Mouse (Mus musculus) stomach, embryonic 14.5 days (tissue): ENCODE measurements at regions not wholly inside any gene's neighbourhood (a gene's known extent, or its start where the extent isn't known, plus 50 kb on each side); places are given as distances from the start of the nearest gene placed in this dataset.

Experiments
- ATAC-seq: fragments of 200-750 bp; cut with Nextera tagmentation; 2 replicates; pipeline ENCODE4 v1.8.0; 2017; ENCODE audit warnings: low read depth, moderate TSS enrichment; ENCODE audit not compliant: insufficient number of reproducible peaks, insufficient read depth, low FRiP score
- H3K27ac ChIP-seq: fragments of 300-500 bp; sonication (generic); 2 replicates; pipeline ENCODE4 v1.5.1; 2014; ENCODE audit warnings: mild to moderate bottlenecking, low read length, moderate library complexity, mixed read lengths
- H3K27me3 ChIP-seq: fragments of 300-500 bp; sonication (generic); 2 replicates; pipeline ENCODE4 v1.6.1; 2014; ENCODE audit warnings: low read length, control low read depth, mixed read lengths; ENCODE audit not compliant: control insufficient read depth, insufficient read depth
- H3K36me3 ChIP-seq: fragments of 300-500 bp; sonication (generic); 2 replicates; pipeline ENCODE4 v1.6.1; 2014; ENCODE audit warnings: mild to moderate bottlenecking, control low read depth, low read length, moderate library complexity, mixed read lengths; ENCODE audit not compliant: control insufficient read depth, insufficient read depth
- H3K4me1 ChIP-seq: fragments of 300-500 bp; sonication (generic); 2 replicates; pipeline ENCODE4 v1.6.1; 2014; ENCODE audit warnings: low read length, control low read depth, mixed read lengths; ENCODE audit not compliant: control insufficient read depth, insufficient read depth
- H3K4me2 ChIP-seq: fragments of 300-500 bp; sonication (generic); replicated peaks from 2 replicates; pipeline ENCODE4 v1.6.1; 2014; ENCODE audit warnings: low read depth, low read length, control low read depth
- H3K4me3 ChIP-seq: fragments of 300-500 bp; sonication (generic); 2 replicates; pipeline ENCODE4 v1.5.1; 2014; ENCODE audit warnings: low read depth, low read length, control low read depth
- H3K9ac ChIP-seq: fragments of 300-500 bp; sonication (generic); replicated peaks from 2 replicates; pipeline ENCODE4 v1.6.1; 2014; ENCODE audit warnings: low read depth, mild to moderate bottlenecking, control low read depth, low read length, moderate library complexity, mixed read lengths
- H3K9me3 ChIP-seq: fragments of 300-500 bp; sonication (generic); 2 replicates; pipeline ENCODE4 v1.6.1; 2016; ENCODE audit warnings: low read depth, low read length, control low read depth; ENCODE audit not compliant: control insufficient read depth
- WGBS: fragments of 180-500 bp; shearing (Covaris S2); extraction: QIAGEN DNeasy Blood & Tissue Kit; methylation state at CpG from one replicate; pipeline ENCODE4 v1.1.7; 2014; 5-methylcytosine and 5-hydroxymethylcytosine counted together

DNA sequence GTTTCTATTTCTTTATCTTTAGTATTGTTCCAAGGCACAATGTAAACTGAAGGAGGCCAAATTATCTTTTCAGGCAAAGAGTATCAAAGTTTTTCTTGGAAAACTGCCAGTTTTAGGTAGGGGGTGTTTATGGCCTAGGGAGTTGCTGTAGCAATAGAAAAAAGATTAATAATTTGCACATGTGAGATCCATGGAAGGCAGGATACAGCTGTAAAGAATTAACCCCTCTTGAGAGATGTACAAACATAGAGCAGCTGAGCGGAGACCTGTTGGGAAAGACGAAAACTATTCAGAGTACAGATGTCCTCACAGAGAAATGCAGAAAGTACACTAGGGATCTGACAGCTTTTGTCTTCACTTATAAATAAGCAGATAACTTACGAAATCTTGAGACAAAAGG lies 176.8 kb downstream of the Fign start:
- Histone ChIP-seq H3K9me3 (no peaks in the 10 kb centered on the region), H3K27ac (no peak overlapping the region), H3K4me3 (no peak overlapping the region), H3K36me3 (no peaks in the 10 kb centered on the region), H3K4me1 (no peaks in the 10 kb centered on the region), H3K9ac (no peak overlapping the region), H3K4me2 (no peak overlapping the region), H3K27me3 (no peaks in the 10 kb centered on the region)
- ATAC-seq = peak; percentile 53; the same call in 1 of the 2 replicates
- 26% methylated on average over 3 of the region's 3 CpGs for WGBS

DNA sequence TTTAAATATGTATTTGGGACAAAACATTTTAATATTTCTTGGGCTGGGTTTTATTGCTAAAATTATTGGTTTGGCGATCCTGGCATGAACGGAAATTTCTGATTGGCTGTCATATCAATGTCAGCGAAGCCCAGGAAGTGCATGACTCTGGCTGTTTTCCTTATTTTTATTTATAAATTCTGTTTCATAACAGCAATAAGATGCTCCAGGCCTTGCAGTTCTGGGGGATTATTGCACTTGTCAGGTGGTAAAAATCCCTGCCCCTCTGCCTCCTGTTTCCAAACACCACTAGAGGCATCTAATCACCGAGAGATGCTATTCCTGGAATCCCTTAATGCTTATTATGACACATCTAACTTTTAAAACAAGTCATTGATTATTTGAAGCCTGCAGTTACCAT lies 177.8 kb downstream of the Fign start:
- no peak overlapping the region for H3K9ac ChIP-seq
- 89% methylated on average over 4 of the region's 4 CpGs for WGBS
- ATAC-seq = no peak
- no peaks in the 10 kb centered on the region for H3K36me3 ChIP-seq
- H3K4me2 ChIP-seq = no peak overlapping the region
- no peak overlapping the region for H3K27ac ChIP-seq
- H3K27me3 ChIP-seq = no peaks in the 10 kb centered on the region
- no peak overlapping the region for H3K4me3 ChIP-seq
- no peaks in the 10 kb centered on the region for H3K4me1 ChIP-seq
- H3K9me3 ChIP-seq = no peaks in the 10 kb centered on the region

DNA sequence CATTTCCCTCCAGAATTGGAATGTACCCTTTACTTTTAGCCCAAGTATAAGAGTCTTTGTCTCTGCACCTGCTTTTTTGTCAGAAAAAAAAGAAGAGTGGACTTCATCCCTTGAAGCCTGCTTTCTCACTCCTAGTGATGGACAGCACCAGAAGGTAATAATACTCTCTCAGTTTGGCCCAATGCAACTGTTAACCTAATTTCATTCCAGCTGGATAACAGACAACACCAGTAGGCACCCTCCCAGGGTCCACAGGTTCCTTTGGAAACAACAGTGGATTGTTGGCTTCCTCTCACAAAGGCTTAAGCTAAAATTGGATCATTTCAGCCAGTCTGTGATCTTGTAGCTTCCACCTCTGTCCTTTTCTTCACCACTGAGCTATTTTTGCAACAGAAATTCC lies 197.2 kb downstream of the Fign start:
- Histone ChIP-seq H3K9me3 (no peaks in the 10 kb centered on the region), H3K4me1 (no peaks in the 10 kb centered on the region), H3K36me3 (no peaks in the 10 kb centered on the region), H3K27me3 (no peaks in the 10 kb centered on the region), H3K27ac (no peak overlapping the region), H3K4me3 (no peak overlapping the region), H3K9ac (no peak overlapping the region), H3K4me2 (no peak overlapping the region)
- no peak for ATAC-seq

DNA sequence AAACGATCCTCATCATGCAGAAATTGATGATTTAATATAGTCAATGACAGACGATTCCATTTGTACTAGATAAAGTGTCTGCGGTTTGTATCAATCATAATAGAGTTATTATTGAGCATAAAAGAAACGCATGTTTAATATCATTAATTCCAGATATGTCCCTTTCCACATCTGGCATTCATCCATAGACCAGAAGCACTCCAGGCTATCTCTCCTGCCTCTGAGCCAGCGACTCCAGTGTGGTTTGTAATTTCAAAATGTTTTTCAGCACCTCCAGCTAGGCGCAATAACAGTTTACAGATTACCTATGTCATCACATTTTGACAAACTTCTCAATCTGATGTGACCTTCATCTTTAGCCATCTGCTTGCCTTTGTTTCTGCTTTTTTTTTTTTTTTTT lies 219.4 kb downstream of the Fign start:
- Histone ChIP-seq H3K4me2 (no peak overlapping the region), H3K27ac (no peak overlapping the region), H3K27me3 (no peaks in the 10 kb centered on the region), H3K4me3 (no peak overlapping the region), H3K4me1 (peaks cover 3% of the 10 kb centered on the region; the same call in 1 of the 2 replicates), H3K36me3 (no peaks in the 10 kb centered on the region), H3K9ac (no peak overlapping the region), H3K9me3 (no peaks in the 10 kb centered on the region)
- WGBS = 57% methylated on average over 6 of the region's 6 CpGs
- ATAC-seq = no peak

DNA sequence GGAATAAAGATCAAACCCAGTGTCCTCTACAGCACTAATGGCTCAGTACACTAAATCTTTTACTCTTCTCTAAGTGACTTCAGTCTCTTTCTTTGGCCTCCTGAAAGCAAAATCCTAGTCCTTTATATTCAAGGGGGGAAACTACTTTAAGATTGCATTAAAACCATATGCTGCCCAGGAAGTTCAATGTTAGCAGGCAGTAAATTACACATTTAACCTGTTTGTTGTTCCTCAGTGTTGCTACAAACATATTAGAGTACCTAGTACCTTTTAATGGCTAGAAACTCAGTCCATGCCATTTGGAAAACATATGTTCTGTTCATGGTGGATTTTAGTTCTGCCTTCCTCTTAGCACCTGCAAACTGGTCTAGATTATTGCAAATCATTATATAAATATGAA lies 220.5 kb downstream of the Fign start:
- Histone ChIP-seq H3K4me2 (no peak overlapping the region), H3K9ac (no peak overlapping the region), H3K9me3 (no peaks in the 10 kb centered on the region), H3K4me1 (peaks cover 3% of the 10 kb centered on the region; the same call in 1 of the 2 replicates), H3K36me3 (no peaks in the 10 kb centered on the region), H3K27ac (no peak overlapping the region), H3K27me3 (no peaks in the 10 kb centered on the region), H3K4me3 (no peak overlapping the region)
- no peak for ATAC-seq

DNA sequence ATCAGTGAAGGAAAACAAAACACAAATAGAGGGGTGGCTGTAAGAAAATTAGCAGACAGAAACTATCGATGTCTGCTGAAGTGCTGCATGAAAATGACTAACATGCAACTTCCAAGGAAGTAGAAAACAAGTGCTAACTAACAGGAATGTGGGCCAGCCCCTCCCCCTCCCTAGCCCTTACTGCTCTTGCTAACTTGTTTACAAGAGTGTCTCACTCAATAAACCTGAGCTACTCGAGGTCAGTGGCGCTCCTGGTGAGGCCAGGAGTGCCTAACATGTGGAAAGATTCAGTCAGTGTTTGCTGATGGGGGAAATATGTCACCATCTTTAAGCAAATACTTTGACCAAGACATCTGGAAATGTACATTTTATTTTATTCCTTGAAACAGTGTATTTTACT lies 221.5 kb downstream of the Fign start:
- ATAC-seq = no peak
- Histone ChIP-seq H3K27me3 (no peaks in the 10 kb centered on the region), H3K9me3 (no peaks in the 10 kb centered on the region), H3K4me2 (no peak overlapping the region), H3K4me3 (no peak overlapping the region), H3K27ac (no peak overlapping the region), H3K9ac (no peak overlapping the region), H3K36me3 (no peaks in the 10 kb centered on the region), H3K4me1 (peaks cover 3% of the 10 kb centered on the region; the same call in 1 of the 2 replicates)
- 8% methylated on average over 3 of the region's 3 CpGs for WGBS

DNA sequence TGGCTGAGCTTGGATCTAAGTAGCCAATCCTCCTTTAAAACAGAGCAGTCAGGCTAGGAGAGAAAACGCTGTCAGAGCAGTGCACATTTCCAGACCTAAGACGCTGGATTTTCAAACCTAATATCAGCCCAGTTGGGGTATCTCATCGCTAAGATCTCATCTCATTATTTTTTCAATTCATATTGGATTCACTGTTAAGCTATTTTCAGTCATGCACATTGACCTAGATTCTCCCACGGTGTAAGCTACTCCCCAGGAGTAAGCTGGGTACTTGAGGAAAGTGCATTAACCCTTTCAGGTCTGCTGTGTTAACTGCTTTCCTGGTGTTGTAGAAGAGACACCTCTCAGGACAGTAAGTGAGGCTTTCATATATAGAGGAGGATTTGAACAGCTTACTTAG lies 222.7 kb downstream of the Fign start:
- Histone ChIP-seq H3K36me3 (no peaks in the 10 kb centered on the region), H3K4me3 (no peak overlapping the region), H3K4me2 (no peak overlapping the region), H3K9ac (no peak overlapping the region), H3K27ac (no peak overlapping the region), H3K4me1 (peaks cover 3% of the 10 kb centered on the region; the same call in 1 of the 2 replicates), H3K27me3 (no peaks in the 10 kb centered on the region), H3K9me3 (no peaks in the 10 kb centered on the region)
- ATAC-seq = no peak
- 41% methylated on average over 4 of the region's 4 CpGs for WGBS

DNA sequence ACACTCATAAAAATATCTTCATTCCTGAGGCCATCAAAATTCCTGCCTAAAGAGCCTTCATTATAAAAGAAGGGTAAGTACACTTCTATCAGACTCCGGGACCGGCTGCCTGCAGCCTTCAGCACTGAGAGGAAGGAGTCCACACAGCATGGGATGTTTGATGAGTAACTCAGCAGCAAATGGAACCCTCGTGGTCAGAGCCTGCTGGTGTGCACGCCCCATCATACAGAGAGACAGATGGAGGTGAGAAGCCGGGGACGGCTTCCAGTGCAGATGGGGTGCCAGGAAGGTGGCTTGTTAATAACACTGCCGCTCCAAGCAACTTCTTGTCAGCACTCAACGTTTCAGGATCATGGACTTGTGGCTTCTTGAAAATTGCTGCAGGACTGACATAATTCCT lies 231.3 kb downstream of the Fign start:
- Histone ChIP-seq H3K4me3 (no peak overlapping the region), H3K27ac (no peak overlapping the region), H3K27me3 (no peaks in the 10 kb centered on the region), H3K9me3 (no peaks in the 10 kb centered on the region), H3K4me1 (no peaks in the 10 kb centered on the region), H3K4me2 (no peak overlapping the region), H3K9ac (no peak overlapping the region), H3K36me3 (no peaks in the 10 kb centered on the region)
- 65% methylated on average over 8 of the region's 8 CpGs for WGBS
- ATAC-seq = no peak

DNA sequence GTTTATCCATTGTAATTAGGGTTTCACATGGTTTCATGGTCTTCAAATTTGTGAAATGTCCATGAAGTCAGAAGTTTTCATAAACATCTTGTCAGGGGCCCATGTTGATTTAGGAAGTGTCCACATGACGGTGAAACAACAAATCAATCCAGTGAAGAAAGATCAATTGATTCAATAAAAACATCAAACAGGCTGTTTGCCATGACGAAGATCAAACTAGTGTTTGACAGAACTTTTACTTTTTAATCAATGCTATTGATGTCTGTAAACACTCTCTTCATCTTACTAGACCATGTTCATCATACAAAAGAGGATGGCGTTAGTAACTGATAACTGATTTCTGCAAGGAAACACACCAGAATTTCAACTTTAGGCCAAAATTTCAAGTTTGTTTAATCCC lies 236.0 kb downstream of the Fign start:
- no peak overlapping the region for H3K9ac ChIP-seq

More for the DNA sequence above, 236.0 kb downstream of the Fign start:
- H3K4me2 ChIP-seq = no peak overlapping the region
- H3K4me3 ChIP-seq = no peak overlapping the region
- no peaks in the 10 kb centered on the region for H3K9me3 ChIP-seq
- H3K36me3 ChIP-seq = no peaks in the 10 kb centered on the region
- WGBS = 66% methylated on average over 3 of the region's 3 CpGs
- H3K4me1 ChIP-seq = no peaks in the 10 kb centered on the region
- no peaks in the 10 kb centered on the region for H3K27me3 ChIP-seq
- no peak for ATAC-seq
- H3K27ac ChIP-seq = no peak overlapping the region
